Mouse (Mus musculus) layer of hippocampus, postnatal 36 days (tissue): ENCODE data around the gene Dnal4. TPM values are rescaled to one million over a fixed set of nuclear protein-coding genes. Genes with fewer than 3 reads are reported as not detected.
"Not testable (repeated sequence)": the region's sequence is repeated elsewhere in the genome, so short reads cannot be mapped to it uniquely, and the experiment has no call there.

ENCODE experiments used
- DNase-seq, 2 experiments: peaks; one replicate each; pipeline ENCODE4 v3.0.0; 2022
- total RNA-seq, 2 experiments: library from RNA; stranded (reverse); gene quantifications; 2 replicates each; pipeline ENCODE4 v1.2.3; 2021

The Dnal4 gene
- total RNA-seq, result 10 to 100 TPM; 52.4 to 53.3 TPM

DNA sequence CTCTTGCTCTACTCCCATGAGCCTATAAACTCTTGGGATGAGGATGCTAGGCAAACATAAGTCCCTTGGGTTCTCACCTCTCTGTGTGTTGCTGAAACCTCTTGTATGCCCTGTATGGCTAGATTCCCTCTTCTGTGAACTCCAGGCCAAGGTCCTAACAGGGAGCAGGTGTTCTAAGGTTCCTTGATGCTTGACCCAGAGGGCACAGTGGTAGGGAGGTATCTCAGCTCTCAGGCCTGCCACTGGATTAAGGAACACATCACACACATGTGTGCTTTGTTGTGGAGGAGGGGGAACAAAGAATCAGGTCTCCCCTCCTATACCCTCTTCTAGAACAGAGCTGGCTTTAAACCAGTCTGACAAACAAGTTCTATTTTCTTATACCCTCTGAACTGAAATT, at the start of gene Dnal4:
Gene Dnal4 (minus strand): TSS at position 101 of the 400 bp plus-strand sequence.
- DNase-seq, result no peak

DNA sequence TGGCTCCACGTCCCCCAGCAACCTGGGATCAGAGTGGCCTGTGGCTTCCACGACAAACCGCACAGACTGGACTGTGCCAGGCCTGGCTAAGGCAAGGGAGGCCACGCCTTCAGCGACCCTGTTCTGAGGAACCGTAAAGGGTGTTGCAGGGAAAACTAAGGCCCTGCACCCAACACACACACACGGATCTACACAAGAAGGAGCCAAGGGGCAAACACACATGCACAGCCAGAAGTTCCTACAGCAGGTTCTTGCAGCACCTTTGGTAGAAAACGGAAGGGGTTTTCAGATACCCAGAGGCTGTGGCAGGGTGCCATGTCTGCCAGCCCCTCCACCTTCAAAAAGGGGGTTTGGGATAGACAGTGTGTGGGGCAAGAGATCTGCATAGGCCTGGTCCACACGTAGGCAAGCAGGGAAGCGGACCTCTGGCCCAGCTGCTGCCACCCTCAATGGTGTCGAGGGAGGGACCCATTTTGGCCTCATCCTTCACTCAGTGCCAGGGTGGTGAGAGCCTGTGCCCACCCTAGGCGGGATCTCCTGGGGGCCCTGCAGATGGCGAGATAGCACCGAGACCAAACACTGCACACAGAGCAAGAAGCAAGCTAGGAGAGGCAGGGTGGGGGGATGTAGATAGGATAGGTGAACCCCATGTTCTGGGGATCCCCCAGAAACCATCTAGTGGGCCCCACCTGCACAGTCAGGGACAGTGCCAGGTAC, 49.6 kb upstream of the Dnal4 start:
- no peak for DNase-seq

DNA sequence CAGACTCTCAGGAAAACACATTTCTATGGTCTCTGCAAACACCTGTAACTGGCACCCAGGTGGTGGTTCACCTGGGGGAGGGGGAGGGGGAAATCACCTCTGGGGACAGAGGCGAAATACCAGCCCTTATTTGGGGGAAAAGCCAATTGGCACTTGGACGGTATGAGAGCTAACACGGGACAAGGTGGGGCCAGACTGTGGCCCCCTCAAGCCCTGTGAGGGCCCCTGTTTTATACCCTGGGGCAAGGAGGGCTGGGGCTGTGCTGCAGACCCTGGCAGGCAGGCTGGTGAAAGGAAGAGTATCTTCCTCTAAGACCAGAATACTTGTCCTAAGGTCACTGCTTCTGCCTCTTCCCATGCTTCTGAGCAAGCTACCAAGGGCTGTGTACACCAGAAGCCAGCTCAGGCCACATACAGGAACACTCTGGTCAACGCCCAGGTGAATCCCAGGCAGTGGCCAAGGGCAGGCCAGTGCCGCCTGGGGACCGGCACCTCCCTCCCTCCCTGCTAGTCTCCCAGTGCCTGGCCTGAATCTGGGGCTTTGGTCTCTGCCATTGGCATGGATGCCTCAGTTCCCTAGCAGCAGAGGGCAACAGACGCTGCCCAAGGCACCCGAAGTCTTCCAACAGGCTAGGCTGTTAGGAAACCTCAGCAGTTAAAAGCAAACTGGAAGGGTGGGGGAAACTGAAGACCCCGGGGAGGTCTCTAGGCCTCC, 48.7 kb upstream of the Dnal4 start:
- no peak for DNase-seq

DNA sequence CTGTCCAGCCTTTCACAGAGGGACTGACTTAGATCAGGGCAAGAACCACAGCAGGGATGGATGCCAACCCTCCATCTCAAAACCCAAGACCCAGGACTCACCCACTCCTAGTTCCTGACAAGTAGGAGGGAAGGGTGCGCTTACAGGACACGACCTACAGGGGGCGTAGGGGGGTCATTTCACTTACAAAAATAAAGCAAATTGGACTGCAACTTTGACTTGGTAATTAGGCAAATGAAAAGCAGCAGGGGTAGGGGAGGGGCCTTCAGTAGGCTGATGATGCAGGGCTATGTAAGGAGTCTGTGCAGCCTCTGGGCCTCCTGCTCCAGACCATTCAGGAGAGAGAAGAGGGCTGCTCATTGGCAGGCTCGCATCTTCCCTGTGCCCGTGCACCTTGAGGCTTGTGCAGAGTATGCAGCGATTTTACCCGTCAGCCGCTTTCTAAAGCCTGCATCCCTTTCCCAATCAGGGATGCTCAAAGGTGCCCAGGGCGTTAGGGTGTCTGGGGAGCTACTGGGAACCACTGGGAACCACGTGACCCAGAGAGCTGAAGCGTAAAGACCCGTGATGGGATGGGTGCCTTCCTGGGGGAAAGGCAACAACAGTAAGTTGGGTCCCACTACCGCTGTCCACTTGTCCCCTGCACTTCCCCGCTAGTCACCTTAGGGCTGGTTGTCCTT, 47.6 kb upstream of the Dnal4 start:
- DNase-seq, result peak in 1 of 2 experiments; percentile 25

DNA sequence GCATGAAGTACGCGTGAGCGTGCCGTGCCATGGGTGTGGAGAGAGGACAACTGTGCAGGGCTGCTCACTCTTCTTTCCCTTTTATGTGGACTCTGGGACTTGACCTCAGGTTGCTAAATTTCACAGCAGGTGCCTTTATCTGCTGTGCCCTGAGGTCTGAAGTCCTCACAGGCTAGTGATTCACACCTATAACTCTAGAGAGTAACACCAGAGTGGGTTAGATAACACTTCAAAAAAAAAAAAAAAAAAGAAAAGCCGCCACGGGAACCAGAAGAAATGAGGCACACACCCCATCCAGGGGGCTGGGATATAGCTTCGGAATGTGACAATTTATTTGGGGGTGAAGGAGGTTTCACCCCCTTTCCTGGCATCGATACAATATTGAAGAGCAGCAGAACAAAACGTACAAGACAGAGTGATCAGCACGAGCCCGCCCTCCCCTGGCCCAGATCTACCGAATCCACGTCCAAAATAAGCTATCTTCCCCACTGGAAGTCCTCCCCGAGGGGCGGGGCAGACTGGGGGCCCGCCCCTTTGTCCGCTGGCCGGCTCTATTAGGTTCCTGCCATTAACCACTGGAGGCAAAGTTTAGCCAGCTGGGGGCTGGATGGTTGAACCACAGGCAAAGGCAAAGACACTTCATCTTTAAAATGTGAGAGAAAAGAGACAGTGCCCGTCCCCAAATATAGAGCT, 46.1 kb upstream of the Dnal4 start:
- DNase-seq, result no peak

DNA sequence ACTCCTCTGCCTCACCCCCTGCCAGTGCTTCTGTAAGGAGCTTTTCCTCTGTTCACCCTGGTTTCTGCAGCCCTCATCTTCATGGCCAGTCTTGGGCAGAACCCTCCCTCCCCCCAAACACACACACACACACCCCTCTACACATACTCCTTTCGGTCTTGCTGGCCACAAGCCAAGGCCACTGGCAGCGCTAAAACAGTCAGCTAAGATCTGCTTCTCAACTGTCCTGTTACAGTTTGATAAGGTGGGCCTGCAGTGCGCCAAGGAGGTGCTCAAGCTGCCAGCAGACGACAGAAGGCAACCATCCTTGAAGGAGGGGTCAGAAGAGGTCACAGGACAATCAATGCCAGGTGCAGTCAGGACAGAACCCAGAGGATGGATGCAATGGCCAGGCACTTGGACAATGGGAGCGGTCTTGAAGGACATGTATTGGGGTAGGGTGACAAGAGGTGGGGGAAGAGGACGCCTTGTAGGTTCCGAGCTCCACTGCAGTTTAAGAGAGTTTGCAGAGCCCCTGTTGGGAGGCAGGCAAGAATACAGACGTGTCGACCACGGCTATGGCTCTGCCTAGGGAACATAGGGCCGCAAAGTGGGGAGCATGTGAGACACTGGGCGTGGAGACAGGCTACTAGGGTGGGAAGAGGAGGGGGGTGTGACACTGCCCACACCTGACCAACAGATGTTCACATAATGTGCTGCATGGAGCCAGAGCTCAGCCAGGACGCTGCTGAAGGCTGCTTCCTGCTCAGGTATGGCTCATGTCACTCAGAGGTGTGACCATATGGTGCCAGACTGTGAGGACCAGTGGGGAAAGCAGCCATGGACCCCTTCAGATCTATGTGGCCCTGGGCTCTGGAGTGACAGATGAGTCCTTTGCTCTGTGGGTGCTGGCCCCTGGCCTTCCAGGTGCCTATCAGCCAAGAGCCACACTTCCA, 44.9 kb upstream of the Dnal4 start:
- DNase-seq, result no peak

DNA sequence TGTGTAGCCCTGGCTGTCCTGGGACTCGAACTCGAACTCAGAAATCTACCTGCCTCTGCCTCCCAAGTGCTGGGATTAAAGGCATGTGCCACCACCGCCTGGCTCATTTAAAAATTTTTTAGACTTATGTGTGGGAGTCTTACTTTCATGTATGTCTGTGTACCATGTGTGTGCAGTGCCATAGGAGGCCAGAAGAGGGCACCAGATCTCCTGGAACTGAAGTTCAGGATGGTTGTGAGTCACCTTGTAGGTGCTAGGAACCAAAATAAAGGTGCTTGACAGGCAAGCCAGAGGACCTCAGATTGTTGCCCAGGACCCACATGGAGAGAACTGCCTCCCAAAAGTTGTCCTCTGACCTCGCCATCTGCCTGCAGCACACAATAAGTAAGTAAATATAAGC, 40.7 kb upstream of the Dnal4 start:
- no peak for DNase-seq

DNA sequence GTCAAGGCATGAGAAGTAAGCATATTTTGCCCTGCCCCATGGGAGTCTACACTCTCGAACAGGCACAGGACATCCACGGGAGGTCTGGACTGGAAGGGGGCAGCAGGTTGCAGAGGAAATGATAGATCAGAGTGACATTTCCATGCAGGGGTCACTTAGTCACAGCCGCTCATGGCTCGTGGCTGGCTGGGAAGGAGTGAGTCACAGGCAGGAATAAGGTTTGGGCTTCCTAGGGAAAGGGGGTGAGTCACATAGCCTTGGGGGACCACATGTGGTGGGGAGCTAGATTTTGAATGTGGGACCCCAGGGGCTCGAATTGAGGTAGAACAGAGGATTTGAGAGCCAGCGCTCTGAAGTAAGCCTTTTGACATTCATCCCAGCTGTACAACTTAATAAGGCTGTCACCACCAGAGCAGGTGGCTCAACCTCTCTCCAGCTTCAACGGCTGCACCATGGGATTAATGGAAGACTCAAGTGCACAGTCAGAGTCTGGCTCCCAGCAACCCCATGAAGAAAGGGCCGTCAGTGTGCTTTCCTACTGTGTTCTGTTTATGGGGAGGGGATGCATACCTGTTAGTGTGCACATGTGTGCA, 36.1 kb upstream of the Dnal4 start:
- no peak for DNase-seq

DNA sequence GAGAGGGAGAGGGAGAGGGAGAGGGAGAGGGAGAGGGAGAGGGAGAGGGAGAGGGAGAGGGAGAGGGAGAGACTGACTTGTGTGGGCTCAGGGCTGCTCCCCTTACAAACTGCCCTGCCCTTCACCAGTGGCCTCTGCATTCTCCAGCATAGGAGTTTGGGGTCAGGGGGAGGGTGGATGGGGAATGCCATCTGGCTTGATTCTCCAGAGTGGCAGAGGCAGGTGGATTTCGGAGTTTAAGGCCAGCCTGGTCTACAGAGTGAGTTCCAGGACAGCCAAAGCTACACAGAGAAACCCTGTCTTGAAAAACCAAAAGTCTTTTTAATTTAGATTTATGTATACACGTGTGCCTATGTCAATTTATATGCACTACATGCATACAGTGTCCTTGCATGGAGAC, 35.2 kb upstream of the Dnal4 start:
- DNase-seq, result not testable (repeated sequence)

DNA sequence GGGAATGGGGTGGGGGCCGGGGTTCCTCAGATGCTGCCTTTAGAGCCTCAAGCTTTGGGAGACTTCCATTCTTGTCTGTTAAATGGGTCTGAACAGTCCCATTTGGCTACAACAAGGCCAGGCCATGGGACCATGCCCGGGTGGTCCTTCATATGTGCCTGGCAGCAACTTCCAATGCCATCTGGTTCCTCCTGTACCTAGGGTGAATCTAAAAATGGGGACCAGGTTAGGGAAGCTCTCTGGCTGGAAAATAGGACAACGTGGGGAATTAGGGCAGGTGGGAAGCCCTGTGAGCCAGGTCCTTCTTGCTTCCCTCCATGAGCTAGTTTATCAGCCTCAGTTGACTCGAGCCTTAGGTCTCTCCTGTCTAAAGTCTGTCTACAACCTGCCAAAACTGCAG, 33.3 kb upstream of the Dnal4 start:
- DNase-seq, result no peak

DNA sequence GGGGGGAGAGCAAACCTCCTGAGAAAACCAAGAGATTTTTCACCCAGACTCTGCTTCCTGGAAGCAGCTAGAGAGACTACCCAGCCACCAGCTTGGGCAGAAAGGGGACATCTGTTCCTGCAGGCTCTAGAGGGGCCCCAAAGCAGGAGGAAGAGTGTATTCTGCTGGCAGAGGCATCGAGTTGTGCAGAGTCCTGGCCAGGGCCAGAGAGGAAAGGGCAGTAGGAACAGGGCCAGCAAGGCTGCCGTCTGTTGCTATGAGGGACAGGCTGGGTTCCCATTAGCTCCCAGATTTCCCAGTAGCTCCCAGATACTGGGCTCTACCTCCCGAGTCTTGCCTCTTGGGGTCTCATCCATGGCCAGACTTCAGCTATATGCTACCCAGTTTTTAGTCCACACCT, 32.4 kb upstream of the Dnal4 start:
- no peak for DNase-seq

DNA sequence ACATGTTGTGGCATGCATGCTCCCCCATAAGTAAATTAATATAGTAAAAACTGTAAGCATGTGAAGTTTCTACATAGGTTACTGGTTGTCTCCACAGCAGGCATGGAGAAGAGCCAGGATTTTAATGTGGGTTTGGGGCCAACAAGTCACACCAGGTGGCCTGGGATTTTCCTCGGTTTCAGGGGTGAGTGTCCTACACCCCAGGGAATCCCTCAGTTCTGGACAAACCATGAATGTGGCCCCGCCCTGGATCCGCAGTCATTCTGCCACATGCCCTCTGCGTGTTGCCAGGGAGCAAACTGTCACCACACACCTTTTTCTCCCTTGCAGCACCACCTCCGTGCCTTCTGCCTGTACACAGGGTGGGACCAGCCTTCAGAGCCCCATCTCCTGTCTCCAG, 31.0 kb upstream of the Dnal4 start:
- no peak for DNase-seq

DNA sequence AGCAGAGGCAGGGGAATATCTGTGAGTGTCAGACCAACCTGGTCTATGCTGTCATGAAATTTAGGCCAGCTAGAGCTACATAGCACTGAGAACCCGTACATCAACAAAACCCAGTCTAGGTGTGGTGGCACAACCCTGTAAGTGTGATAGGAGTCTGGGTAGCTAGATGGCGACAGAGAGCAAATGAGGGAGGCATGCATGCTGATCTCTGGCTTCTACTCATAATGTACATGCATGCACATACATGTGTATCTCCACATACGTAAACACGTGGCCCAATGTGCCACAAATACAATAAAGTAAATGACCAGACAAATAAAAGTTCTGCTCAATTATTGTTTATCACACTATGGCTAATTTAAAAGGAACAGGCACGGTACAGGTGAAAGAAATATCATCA, 30.5 kb upstream of the Dnal4 start:
- no peak for DNase-seq

DNA sequence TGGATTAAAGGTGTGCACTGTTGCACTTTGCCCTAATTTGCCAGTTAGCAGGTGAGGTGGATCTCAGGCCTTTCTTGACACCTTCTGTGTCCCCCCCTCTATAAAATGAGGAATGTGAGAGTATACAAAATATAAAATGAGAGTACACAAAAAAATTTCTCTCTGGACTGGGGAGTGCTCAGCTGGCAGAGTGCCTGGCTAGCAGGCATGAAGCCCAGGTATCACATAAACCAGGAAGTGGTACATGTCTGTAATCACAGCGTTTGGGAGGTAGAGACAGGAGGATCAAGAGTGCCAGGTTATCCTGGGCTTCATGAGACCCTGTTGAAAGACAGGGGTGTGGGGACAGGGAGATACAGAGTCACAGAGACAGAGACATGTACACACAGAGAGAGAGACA, 29.4 kb upstream of the Dnal4 start:
- DNase-seq, result no peak

DNA sequence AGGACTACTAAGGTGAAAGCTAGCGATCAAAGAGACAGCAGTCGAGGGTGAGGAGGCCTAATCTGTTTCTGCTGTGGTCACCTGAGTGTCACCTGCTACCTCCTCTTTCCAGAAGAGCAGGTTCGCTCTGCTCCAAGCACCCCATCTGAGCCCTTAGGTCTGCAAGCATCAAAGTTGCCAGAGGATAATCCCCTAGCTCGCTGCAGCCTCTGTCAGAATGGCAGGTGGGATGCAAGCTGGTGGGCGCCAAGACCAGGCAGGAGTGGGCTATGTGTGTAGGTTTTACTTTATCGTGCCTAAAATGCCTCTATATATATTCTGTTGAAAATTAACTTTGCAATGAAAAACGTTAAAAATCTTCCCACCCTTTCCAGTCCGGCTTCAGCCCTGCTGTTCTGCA, 27.6 kb upstream of the Dnal4 start:
- DNase-seq, result no peak

DNA sequence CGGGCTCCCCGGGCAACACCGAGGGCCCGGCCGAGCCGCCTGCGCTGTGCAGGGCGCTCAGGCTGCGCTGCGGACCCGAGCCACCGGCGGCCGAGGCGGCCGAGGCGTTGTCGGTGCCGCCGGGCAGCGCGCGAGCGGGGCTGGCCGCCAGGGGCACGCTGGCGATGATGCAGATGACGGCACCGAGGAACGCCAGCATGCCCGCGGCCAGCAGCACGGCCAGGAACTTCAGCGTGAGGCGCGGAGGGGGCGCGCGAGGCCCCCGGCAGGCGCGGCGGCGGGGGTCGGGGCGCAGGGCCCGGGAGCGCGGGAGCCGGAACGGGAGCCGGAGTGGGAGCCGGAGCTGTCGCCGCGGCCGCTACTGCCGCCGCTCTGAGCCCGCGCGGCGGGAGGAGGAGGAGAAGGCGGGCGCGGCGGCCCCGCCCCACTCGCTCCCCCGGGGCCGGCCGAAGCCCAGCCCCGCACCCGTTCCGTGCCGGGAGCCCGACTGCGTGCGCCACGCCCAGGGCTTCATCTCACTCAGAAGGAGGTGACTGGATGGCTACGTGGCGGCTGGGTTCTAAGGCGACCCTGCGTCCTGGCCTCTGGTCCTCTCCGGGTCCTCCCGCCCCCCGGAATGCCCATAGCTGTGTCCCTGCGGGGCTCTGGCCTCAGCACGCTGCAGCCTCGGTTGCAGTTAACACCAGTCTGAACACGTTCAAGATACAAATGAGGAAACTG, 26.9 kb upstream of the Dnal4 start, which contains the start of gene Nptxr:
Gene Nptxr (minus strand): TSS at position 415 of the 720 bp plus-strand sequence.
- DNase-seq, result no peak

DNA sequence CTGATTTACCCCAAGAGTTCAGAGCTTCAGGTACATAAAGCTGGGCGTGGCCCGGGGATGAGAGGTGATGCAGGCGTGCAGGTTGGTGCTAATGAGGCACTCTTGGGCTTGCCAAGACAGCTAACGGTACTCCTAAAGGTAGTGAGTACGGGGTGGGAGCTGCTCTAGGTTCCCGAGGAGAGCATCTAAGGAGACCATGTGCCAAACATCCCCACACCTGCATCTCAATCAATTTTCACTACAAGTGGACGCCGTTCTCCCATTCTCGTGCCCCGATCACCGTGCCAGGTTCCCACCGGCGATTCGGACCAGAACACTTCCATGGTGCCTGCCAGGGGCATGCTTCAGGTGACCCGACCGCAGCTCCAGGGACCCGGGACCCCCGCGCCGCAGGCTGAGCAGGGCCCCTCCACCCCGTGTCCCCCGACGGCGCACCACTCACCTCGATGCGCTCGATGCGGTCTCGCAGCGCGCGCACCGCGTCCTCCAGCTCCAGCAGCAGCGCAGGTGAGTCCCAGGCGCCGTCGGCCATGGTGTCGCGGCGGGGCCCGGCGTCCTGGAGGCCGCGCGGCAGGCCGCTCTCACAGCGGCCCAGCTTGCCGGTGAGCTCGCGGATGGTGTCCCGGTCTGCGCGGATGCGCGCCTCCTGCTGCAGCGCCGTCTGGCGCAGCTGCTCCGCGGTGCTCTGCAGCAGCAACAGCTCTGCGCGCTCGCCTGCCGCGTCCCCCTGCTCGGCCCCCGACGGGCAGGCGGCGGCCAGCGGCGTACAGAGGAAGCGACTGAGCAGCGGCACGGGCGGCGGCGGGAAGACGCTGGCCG, 26.1 kb upstream of the Dnal4 start:
- DNase-seq, result no peak

DNA sequence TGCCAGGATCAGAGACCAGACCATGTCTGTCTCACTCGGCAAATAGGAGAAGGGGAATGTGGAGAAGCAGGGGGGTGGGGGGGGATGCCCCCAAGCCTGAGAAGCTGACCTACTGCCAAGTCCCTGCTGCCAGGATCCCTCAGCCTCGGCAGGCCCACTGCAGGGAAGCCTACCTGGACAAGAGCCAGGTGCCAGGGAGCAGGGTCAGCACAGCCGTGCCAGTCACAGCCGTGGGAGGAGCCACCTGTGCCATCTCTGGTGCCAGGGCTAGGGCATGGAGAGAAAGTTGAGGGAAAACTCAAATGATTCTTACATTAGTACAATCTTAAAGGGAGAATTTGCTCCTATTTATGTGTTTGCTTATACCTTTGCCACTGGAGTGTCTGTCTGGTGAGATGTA, 24.7 kb upstream of the Dnal4 start:
- no peak for DNase-seq

DNA sequence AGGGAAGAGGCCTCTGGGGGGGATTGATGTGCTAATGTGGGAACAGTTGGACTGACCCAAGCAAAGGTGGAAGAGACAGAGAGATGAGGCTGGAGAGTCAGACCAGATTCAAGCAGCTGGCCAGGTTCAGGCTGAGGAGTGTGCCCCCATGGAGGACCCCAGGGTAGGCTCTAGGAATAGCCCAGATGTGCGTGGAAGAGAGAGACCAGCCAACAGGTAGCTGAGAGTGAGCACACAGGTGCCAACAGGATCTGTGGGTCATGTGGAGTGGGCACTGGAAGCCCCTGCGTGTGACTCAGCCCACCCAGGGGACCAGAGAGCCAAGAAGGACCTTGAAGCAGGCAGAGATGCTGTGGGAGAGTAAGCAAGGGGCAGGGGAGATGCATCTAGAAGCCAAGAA, 24.0 kb upstream of the Dnal4 start:
- DNase-seq, result no peak

DNA sequence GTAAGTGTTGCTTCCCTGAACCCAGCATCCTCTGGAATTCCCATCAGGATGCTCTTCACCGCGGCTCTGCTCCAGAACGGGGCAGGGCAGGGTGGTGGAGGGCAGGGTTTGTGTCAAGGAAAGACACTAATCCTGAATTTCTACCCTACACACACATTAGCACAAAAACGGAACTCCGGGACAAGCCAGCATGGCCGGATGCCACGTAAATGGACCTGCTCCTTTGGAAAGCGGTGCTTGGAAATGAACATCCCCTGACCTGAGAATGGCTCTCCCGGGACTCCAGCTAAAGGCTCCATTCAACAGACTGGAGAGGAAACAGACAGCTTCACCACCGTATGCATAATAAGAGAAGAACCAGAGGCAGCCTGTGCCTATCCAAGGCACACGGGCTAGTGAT, 23.1 kb upstream of the Dnal4 start:
- no peak for DNase-seq
